Mouse (Mus musculus) cortical plate, adult 2 months (tissue): ENCODE data around the gene Stx6. TPM values are rescaled to one million over a fixed set of nuclear protein-coding genes. Genes with fewer than 3 reads are reported as not detected.

Experiments used
- H3K27ac ChIP-seq: fragments of 200-500 bp; 2 replicates; pipeline ENCODE4 v1.5.1; 2012; ENCODE audit warnings: low read length, control low read depth, inconsistent platforms; ENCODE audit not compliant: insufficient read depth
- H3K4me1 ChIP-seq: fragments of 200-500 bp; 2 replicates; pipeline ENCODE4 v1.6.1; 2011; ENCODE audit warnings: low read length; ENCODE audit not compliant: control insufficient read depth, insufficient read depth
- H3K4me3 ChIP-seq: fragments of 200-500 bp; 2 replicates; pipeline ENCODE4 v1.5.1; 2011; ENCODE audit warnings: mild to moderate bottlenecking, low read length, control low read depth; ENCODE audit not compliant: insufficient read depth
- CTCF ChIP-seq: fragments of 200-500 bp; IDR thresholded peaks from 2 replicates; pipeline ENCODE4 v1.5.1; 2011; ENCODE audit warnings: mild to moderate bottlenecking, control low read depth, low read length; ENCODE audit not compliant: insufficient read depth; ENCODE audit errors: extremely low read depth
- POLR2A ChIP-seq: fragments of 200-500 bp; IDR thresholded peaks from 2 replicates; pipeline ENCODE4 v1.6.1; 2011; ENCODE audit warnings: mild to moderate bottlenecking, low read length, control low read depth; ENCODE audit not compliant: insufficient read depth; ENCODE audit errors: extremely low read depth
- polyA plus RNA-seq: library from polyadenylated mRNA; depleted of rRNA; stranded (reverse); fragments of >200 nt; gene quantifications from 2 replicates; pipeline ENCODE4 v1.2.3, GENCODE M21; 2012

Gene Stx6
- polyA plus RNA-seq, 1 experiment: 108 TPM

DNA sequence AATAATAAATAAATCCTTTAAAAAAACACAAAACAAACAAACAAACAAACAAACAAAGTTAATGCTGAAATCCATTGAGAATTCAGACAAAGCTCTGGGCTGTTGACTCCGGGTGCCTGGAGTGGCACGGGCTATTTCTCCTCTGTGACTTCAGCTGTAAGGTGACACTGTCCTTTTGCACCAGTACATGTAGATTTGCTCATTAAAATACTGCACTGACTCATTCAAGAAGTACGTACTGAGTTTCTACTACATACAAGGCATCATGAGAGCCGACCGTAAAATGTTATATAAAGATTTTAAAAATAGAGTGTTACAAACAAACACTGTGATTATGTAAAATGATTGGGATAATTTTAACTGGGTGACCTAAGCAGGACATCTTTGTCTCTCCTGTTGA lies 34.1 kb upstream of the Stx6 start:
- no peaks in the 10 kb centered on the region for H3K4me1 ChIP-seq
- TF ChIP-seq CTCF: no peak
- TF ChIP-seq POLR2A: no peak
- no peak overlapping the region for H3K27ac ChIP-seq
- H3K4me3 ChIP-seq: no peak overlapping the region

DNA sequence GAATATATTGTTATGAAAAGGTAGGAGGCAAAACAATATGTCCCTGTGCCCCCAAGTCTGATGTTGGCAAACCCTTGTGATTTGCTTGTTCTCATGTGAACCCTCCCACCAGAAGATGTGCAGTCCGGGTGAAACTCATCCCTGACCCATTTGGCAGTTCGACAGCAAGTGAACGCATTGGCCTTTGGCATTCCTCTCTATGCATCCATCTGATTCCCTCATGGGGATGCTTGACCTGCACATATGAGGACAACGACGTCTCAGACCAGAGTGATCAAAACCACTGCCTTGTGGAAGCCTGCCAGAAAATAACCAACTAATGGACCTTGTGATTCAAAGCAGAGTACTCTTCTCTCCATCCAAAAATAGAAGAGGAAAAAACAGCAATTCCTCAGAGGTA lies 31.8 kb upstream of the Stx6 start:
- TF ChIP-seq CTCF: no peak
- no peak for TF ChIP-seq POLR2A
- Histone ChIP-seq H3K4me3 (no peak overlapping the region), H3K27ac (no peak overlapping the region), H3K4me1 (no peaks in the 10 kb centered on the region)

DNA sequence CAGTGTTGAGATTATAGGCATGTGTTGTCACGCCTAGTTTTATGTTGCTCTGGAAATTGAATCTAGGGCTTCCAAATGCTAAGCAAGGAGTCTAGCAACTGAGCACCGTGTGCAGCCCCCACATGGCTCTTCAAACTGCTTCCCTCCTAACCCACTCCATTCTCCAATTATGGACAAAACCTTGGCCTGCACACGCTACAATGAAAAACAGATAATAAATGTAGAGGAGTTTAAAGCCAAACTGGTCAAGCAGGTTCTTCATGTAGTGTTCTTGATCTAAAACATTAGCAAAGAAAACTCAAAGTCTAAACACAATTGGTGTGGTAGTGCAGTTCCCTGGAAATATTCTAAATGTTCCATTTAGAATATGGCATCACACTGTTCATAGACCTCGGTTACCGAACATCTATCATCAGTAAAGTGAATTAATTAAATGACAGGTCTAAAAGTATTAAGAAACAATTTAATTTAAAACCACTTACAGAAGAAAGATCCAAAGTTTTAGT lies 31.0 kb upstream of the Stx6 start:
- Histone ChIP-seq H3K4me3 (no peak overlapping the region), H3K27ac (no peak overlapping the region), H3K4me1 (no peaks in the 10 kb centered on the region)
- TF ChIP-seq POLR2A: no peak
- TF ChIP-seq CTCF: no peak

DNA sequence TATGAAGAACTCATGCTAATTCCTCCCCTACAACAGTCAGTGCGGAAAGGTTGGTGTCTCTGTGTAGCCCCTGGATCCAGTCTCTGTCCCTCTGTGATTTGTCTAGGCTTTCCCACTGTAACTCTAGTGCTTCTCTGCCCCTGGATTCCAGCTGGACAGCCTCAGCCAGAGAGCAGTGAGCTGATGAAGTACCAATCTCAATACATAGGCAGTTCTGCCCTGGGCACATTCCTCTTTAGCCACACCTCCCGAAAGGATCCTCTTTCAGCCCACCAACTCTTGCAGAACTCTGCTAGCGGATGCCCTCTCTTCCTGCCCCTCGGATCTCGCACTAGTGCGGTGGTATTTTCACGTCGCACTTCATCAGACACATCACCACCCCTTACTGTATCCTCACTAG lies 23.6 kb upstream of the Stx6 start:
- Histone ChIP-seq H3K27ac (no peak overlapping the region), H3K4me3 (no peak overlapping the region), H3K4me1 (no peaks in the 10 kb centered on the region)
- no peak for TF ChIP-seq POLR2A
- no peak for TF ChIP-seq CTCF

DNA sequence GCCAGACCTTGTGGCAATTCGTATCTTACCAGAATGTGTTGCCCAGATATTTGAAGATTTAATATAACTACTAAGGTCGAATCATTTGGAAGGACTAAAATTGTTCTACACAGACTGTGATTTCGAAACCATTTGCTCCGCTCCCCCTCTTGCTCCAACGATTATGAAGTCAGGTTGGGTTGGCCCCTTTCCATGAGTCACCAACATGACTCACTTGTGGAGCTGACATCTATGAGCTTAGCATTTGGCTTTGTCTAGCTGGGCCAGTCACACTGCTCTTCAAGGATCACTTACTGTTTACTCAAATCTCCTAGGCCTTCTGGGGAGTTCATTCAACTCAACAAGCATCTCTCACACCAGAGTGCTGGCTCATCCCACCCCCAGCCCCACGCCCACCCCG lies 19.7 kb upstream of the Stx6 start:
- Histone ChIP-seq H3K27ac (no peak overlapping the region), H3K4me3 (no peak overlapping the region), H3K4me1 (no peaks in the 10 kb centered on the region)
- TF ChIP-seq POLR2A: no peak
- no peak for TF ChIP-seq CTCF

DNA sequence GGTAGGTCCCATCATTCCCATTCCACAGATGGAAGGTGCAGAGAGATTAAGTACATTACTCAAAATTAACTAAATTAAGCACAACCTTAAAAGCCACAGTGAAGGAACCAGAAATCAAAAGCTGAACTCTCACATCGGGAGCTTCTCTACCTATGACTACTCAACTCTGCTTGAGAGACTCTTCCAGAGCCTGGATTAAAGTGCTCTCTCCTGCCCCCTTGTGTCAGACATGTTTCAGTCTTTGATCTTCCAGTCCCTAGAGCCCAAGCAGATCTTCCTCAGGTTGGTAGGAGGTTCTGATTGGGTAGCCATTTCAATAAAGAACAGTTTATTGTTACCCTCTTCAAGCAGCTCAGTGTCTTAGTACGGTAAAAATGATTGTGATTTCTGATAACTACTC lies 18.4 kb upstream of the Stx6 start:
- Histone ChIP-seq H3K4me3 (no peak overlapping the region), H3K27ac (no peak overlapping the region), H3K4me1 (no peaks in the 10 kb centered on the region)
- TF ChIP-seq CTCF (peak; percentile 55), POLR2A (no peak)

DNA sequence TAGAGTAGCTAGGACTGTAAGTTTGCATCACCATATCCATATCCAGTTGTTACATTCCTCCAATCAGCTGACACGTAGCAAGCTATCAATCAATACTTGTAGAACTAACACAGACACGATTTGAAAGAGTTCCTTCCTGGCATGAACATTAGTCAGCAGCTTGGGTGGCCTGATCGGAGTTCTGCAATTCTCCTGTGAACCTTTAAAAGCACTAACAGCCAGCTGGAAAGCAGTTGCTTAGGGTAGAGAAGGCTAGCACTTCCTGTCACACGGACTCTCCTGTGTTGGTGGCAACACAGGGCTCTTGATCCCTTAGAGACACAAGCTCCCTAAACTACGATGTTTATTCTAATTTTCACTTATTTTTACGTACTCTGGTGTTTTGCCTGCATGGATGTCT lies 12.9 kb upstream of the Stx6 start:
- TF ChIP-seq CTCF: no peak
- no peak for TF ChIP-seq POLR2A
- H3K4me3 ChIP-seq: no peak overlapping the region; the same call in 1 of the 2 replicates
- H3K4me1 ChIP-seq: no peaks in the 10 kb centered on the region
- H3K27ac ChIP-seq: no peak overlapping the region

DNA sequence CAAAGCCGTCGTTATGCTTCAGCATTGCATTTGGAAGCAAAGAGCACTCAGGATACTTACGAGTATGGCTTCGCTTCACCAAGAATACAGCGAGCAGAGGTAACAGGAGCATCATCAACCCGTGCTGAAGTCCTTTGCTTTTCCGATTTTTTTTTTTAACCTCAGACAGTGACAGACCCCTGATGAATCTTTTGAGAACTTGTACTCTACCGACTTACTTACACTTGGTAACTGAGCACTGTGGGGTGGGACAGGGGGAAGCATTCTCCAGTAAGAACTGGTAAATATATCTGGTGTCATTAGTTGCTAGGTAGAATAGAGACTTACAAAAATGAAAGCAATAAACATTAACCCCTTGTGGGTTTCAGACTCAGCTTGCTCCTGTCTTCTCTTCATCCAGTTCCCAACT lies 11.9 kb upstream of the Stx6 start, which contains the start of gene Mr1:
Gene Mr1 (minus strand): TSS at position 243 of the 409 bp plus-strand sequence.
- TF ChIP-seq POLR2A (no peak), CTCF (no peak)
- Histone ChIP-seq H3K27ac (no peak within 1 kb of the TSS), H3K4me3 (peak within 1 kb of the TSS; percentile 40), H3K4me1 (no peaks in the 10 kb centered on the region)

DNA sequence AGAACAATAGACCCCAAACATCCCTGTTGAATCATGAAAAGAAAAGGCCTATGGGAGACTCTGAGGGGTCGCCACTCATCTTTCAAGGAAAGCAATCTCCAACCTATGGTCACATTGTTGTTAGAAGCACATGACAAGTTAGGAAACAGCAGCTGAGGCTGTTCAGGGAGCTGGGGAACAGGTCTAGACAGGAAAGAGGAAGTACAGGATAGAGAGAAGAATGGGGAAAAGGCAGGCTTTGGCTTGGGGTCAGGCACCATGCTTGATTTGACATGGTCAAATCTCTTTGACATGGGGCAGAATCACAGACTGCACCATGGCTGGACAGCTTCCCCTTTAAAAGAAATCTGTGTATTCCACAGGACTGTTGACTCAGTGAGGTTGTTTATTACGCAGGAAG lies 11.3 kb upstream of the Stx6 start:
- no peak overlapping the region for H3K4me3 ChIP-seq
- H3K4me1 ChIP-seq: no peaks in the 10 kb centered on the region
- no peak overlapping the region for H3K27ac ChIP-seq
- TF ChIP-seq POLR2A: no peak

DNA sequence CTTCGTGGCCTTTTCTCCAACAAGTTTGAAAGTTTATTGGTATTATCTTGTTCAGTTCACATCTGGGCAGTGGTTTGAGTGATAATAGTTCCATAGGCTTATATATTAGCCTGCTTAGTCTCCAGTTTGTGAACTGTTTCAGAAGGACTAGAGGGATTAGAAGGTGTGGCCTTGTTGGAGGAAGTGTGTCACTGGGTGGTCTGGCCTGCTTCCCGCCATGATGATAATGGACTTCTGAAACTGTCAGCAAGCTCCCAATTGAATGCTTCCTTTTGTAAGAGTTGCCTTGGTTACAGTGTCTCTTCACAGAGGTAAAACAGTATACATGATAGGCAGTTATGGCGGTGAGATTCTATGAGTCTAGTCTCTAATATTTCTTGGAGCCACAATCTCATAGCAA lies 9.1 kb upstream of the Stx6 start:
- TF ChIP-seq POLR2A (no peak), CTCF (no peak)
- Histone ChIP-seq H3K4me1 (no peaks in the 10 kb centered on the region), H3K4me3 (no peak overlapping the region), H3K27ac (no peak overlapping the region)
